Mouse (Mus musculus) midbrain, embryonic 11.5 days (tissue): Measurements from ENCODE around the gene Nubpl. TPM values are rescaled to one million over a fixed set of nuclear protein-coding genes. Genes with fewer than 3 reads are reported as not detected.

Experiments
- ATAC-seq: fragments of 200-750 bp; cut with Nextera tagmentation; 2 replicates; pipeline ENCODE4 v1.8.0; 2017; ENCODE audit warnings: moderate TSS enrichment, moderate library complexity; ENCODE audit not compliant: low FRiP score
- DNase-seq: peaks from one replicate; pipeline ENCODE4 v3.0.0; 2015; ENCODE audit warnings: low spot score; ENCODE audit errors: missing footprints
- H3K27ac ChIP-seq: fragments of 300-500 bp; sonication (generic); 2 replicates; pipeline ENCODE4 v1.5.1; 2014; ENCODE audit warnings: low read depth, low read length
- H3K27me3 ChIP-seq: fragments of 300-500 bp; sonication (generic); 2 replicates; pipeline ENCODE4 v1.6.1; 2014; ENCODE audit warnings: mild to moderate bottlenecking, low read length, moderate library complexity, mixed read lengths; ENCODE audit not compliant: control insufficient read depth, insufficient read depth
- H3K36me3 ChIP-seq: fragments of 300-500 bp; sonication (generic); 2 replicates; pipeline ENCODE4 v1.6.1; 2014; ENCODE audit warnings: mild to moderate bottlenecking, low read length, moderate library complexity, mixed read lengths; ENCODE audit not compliant: control insufficient read depth, insufficient read depth
- H3K4me1 ChIP-seq: fragments of 300-500 bp; sonication (generic); 2 replicates; pipeline ENCODE4 v1.6.1; 2014; ENCODE audit warnings: low read length; ENCODE audit not compliant: control insufficient read depth, insufficient read depth
- H3K4me2 ChIP-seq: fragments of 300-500 bp; sonication (generic); 2 replicates; pipeline ENCODE4 v1.6.1; 2014; ENCODE audit warnings: mild to moderate bottlenecking, moderate library complexity
- H3K4me3 ChIP-seq: fragments of 300-500 bp; sonication (generic); 2 replicates; pipeline ENCODE4 v1.5.1; 2014; ENCODE audit warnings: low read depth, low read length
- H3K9ac ChIP-seq: fragments of 300-500 bp; sonication (generic); 2 replicates; pipeline ENCODE4 v1.6.1; 2014; ENCODE audit warnings: low read length
- H3K9me3 ChIP-seq: fragments of 300-500 bp; sonication (generic); 2 replicates; pipeline ENCODE4 v1.6.1; 2016; ENCODE audit warnings: low read length; ENCODE audit not compliant: control insufficient read depth
- WGBS: fragments of 180-500 bp; shearing (Covaris S2); extraction: QIAGEN DNeasy Blood & Tissue Kit; methylation state at CpG from one replicate; pipeline ENCODE4 v1.1.7; 2014; 5-methylcytosine and 5-hydroxymethylcytosine counted together
- polyA plus RNA-seq: library from polyadenylated mRNA; unstranded; fragments of >200 nt; fragmentation: Nextera tagmentation; extraction: Ambion mirVana; gene quantifications from 2 replicates; pipeline ENCODE4 v1.2.1, GENCODE M21; 2014

Nubpl gene
- polyA plus RNA-seq, 1 experiment from 2014 or later: 12.6 TPM

DNA sequence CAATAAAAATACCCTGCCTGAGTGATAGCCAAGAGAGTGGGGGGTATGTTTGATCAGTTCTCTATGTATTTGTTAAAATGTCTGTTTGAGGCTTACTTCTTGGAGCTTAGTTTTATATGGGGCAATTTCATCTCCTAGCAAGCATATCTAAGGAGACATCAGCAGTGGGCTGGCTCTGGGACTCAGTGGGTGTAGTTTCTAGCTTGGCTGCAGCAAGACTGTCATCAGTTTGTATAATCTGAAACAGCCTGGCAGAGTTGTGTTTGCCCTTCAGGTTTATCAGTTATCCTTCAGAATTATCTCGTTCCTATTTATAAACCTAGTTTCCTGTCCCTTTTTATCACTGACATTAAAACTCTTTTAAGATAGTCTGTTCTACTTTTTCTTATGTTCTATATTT lies 175.3 kb downstream of the Nubpl start:
- 77% methylated on average over 1 of the region's 1 CpGs for WGBS
- H3K4me2 ChIP-seq: no peak overlapping the region
- no peaks in the 10 kb centered on the region for H3K4me1 ChIP-seq
- ATAC-seq (no peak), DNase-seq (peak; percentile 39)
- no peaks in the 10 kb centered on the region for H3K36me3 ChIP-seq
- H3K9ac ChIP-seq: no peak overlapping the region
- H3K4me3 ChIP-seq: no peak overlapping the region
- no peaks in the 10 kb centered on the region for H3K27me3 ChIP-seq
- H3K27ac ChIP-seq: no peak overlapping the region
- H3K9me3 ChIP-seq: no peaks in the 10 kb centered on the region

DNA sequence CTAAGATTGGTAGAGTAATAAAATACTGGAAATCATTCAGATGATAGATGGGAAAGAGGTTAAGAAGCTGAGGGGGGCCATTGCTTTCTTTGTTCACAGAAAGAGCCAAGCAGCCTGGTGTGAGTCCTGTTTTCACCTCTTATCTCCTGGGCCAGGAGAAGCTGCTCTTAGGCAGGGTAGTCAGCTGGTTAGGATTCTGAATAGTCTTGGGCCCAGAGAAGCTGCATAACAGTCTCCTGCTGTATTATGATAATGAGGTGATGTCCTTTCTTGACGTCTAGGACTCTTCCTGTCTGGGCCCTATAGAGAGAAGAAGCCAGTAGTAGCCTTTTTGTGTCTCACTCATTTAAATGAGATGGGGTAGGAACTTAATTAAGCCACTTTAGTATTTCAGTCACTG lies 178.8 kb downstream of the Nubpl start:
- no peaks in the 10 kb centered on the region for H3K9me3 ChIP-seq

DNA sequence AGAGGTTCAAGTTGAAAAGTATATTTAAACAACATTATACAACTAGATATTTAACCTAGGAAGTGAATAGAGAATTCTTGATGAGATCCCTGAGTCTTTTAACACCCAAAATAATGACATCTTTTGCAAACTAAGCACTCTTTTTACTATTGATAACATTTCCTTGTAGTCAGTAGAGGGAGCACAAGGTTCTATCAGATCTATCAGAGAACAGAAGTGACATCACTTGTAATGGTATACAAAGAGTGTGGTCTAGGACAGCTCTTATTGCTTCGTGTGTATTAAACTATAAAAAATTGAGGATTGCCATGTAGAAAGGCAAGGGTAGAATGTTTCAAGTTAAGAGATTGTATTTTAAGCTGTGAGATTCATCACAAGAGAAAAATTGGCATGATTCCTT lies 183.7 kb downstream of the Nubpl start:
- H3K36me3 ChIP-seq: no peaks in the 10 kb centered on the region
- H3K27ac ChIP-seq: no peak overlapping the region
- H3K4me3 ChIP-seq: no peak overlapping the region
- ATAC-seq (no peak), DNase-seq (peak; percentile 39)
- 86% methylated on average over 1 of the region's 1 CpGs for WGBS
- H3K4me1 ChIP-seq: no peaks in the 10 kb centered on the region
- no peaks in the 10 kb centered on the region for H3K9me3 ChIP-seq
- H3K27me3 ChIP-seq: no peaks in the 10 kb centered on the region
- H3K9ac ChIP-seq: no peak overlapping the region
- H3K4me2 ChIP-seq: no peak overlapping the region

More for the DNA sequence above, 178.8 kb downstream of the Nubpl start:
- DNase-seq: peak; percentile 37
- no peak overlapping the region for H3K4me3 ChIP-seq
- no peaks in the 10 kb centered on the region for H3K4me1 ChIP-seq
- H3K36me3 ChIP-seq: no peaks in the 10 kb centered on the region
- H3K4me2 ChIP-seq: no peak overlapping the region
- no peak overlapping the region for H3K27ac ChIP-seq
- WGBS: 23% methylated on average over 1 of the region's 1 CpGs
- ATAC-seq: no peak
- no peaks in the 10 kb centered on the region for H3K27me3 ChIP-seq
- no peak overlapping the region for H3K9ac ChIP-seq

DNA sequence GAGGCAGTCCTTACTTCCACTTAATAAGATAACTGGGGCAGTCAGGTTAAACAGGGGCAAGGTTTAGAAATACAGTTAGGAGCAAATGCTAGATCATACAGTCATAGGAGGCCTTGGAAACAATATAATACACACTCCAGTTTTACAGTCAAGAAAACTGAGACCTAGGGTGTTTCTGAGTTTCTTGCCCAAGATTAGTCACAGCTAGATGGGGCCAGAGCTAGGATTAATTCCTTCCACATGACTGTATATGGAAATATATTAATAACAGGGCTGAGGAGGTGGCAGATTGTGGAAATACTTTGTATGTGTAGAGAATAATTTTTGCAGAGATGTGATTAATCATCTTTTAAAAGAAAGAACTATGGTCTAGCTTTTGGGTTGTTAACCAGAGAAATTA lies 186.9 kb downstream of the Nubpl start:
- Histone ChIP-seq H3K36me3 (no peaks in the 10 kb centered on the region), H3K4me2 (no peak overlapping the region)

DNA sequence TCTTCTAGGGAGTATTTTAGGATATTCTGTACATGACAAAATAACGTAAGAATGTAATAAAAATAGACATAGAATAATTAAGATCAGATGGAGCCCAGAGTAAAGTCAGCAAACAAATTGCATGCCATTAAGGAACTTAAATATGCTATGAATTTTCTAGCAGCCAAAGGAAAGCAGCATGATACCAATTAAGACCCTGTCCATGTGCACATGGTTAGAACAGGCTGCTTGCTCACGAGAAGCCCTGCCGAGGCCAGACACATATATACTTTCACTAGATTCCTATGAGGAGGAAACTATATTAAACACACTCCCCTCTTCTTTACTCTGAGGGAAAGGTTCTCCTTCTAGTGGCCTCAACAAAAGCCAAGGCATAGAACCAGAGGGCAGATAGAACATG lies 189.3 kb downstream of the Nubpl start:
- Histone ChIP-seq H3K36me3 (no peaks in the 10 kb centered on the region), H3K9me3 (no peaks in the 10 kb centered on the region), H3K27me3 (no peaks in the 10 kb centered on the region), H3K4me1 (peaks cover 17% of the 10 kb centered on the region), H3K9ac (no peak overlapping the region), H3K4me2 (no peak overlapping the region), H3K4me3 (no peak overlapping the region), H3K27ac (no peak overlapping the region)
- ATAC-seq (no peak), DNase-seq (no peak)
- WGBS: 88% methylated on average over 3 of the region's 3 CpGs

More for the DNA sequence above, 186.9 kb downstream of the Nubpl start:
- no peak overlapping the region for H3K4me3 ChIP-seq
- ATAC-seq: no peak
- no peak overlapping the region for H3K27ac ChIP-seq
- DNase-seq: peak; percentile 41
- no peaks in the 10 kb centered on the region for H3K27me3 ChIP-seq
- H3K9ac ChIP-seq: no peak overlapping the region
- no peaks in the 10 kb centered on the region for H3K9me3 ChIP-seq
- H3K4me1 ChIP-seq: peaks cover 11% of the 10 kb centered on the region

DNA sequence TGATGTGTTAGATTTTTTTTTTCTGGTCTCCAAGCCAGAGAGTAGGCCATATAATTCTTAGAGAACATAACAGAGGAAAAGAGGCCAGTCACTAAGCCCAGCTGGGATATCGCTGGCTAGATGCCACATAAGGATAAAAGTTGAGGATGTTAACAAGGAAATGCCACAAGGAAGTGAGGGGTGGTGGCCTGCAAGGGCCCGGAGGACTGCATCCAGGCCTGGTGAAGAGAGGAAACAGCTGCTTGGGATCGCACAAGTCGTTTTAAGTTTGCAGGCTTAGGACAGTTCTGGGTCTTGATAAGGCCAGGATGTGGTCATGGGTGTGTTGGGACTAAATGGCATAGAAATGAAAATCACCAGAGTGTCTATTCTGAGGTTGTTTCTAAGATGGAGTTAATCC lies 191.0 kb downstream of the Nubpl start:
- H3K4me3 ChIP-seq: no peak overlapping the region
- H3K27me3 ChIP-seq: no peaks in the 10 kb centered on the region
- H3K4me2 ChIP-seq: no peak overlapping the region
- 76% methylated on average over 4 of the region's 4 CpGs for WGBS
- no peaks in the 10 kb centered on the region for H3K36me3 ChIP-seq
- ATAC-seq (0 out of 2 replicates have a peak, but pooled peaks have one; percentile 4), DNase-seq (no peak)
- peak overlapping the region; percentile 32; the same call in 1 of the 2 replicates for H3K27ac ChIP-seq
- no peaks in the 10 kb centered on the region for H3K9me3 ChIP-seq
- peaks cover 17% of the 10 kb centered on the region for H3K4me1 ChIP-seq
- H3K9ac ChIP-seq: peak overlapping the region; percentile 4; the same call in 1 of the 2 replicates

DNA sequence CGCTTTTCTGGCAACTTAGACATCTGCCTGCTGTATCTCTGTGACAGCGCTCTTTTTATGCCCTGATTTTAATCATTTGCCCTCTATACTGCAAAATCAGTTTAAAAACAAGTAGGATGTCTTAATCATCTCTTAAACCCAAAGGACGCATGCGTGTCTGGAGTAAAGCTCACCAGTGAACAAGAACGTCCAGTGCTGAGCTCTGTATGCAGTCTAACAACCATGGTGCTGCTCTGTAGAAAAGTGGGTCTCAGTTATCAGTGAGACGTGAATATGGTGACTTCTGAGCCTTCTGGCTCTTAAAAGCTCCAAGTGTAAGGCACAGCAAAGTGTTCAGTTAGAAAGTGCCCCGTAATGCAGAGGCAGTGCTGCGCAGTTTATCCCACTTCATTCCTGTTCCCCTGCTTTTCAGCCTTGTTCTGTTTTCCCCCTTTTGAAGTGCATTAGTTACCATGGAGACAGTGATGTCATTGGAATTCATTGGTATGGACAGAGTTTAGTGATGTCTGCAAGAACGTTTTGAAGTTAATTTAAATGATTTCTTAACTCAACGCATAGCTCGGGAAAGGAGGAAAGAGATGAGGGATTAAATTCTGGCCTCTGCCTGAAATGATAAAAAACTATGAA lies 191.5 kb downstream of the Nubpl start:
- 33% methylated on average over 11 of the region's 11 CpGs for WGBS
- Histone ChIP-seq H3K9ac (peak overlapping the region; percentile 4; the same call in 1 of the 2 replicates), H3K9me3 (no peaks in the 10 kb centered on the region), H3K27ac (peak overlapping the region; percentile 32; the same call in 1 of the 2 replicates), H3K4me3 (no peak overlapping the region), H3K4me2 (peak overlapping the region; percentile 34; the same call in 1 of the 2 replicates), H3K36me3 (no peaks in the 10 kb centered on the region), H3K27me3 (no peaks in the 10 kb centered on the region), H3K4me1 (peaks cover 17% of the 10 kb centered on the region)
- ATAC-seq (peak; percentile 92), DNase-seq (peak; percentile 89)

DNA sequence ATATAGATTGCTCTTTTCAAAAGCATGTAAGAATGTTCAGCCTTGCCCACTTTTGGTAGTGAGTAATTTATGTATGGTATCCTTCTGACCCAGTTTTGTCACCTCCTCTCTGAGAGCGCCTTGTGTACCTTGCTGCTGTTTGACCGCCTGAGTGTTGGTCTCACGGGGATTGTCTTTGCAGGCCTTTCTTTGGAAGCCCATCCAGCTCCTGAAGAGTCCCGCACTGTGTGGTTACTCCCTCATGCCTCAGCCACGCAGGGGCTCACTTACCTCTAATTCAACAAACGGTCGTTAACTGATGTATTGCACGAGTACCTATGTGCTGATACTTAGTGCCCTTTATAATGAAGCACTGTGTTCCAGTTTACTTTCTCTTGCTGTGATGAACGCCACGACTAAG lies 192.1 kb downstream of the Nubpl start:
- H3K4me3 ChIP-seq: no peak overlapping the region
- no peak overlapping the region for H3K9ac ChIP-seq
- H3K36me3 ChIP-seq: no peaks in the 10 kb centered on the region
- no peaks in the 10 kb centered on the region for H3K9me3 ChIP-seq
- no peak overlapping the region for H3K4me2 ChIP-seq
- peak; percentile 68; the same call in 1 of the 2 replicates for ATAC-seq
- no peak for DNase-seq
- H3K27me3 ChIP-seq: no peaks in the 10 kb centered on the region
- H3K27ac ChIP-seq: peak overlapping the region; percentile 8; the same call in 1 of the 2 replicates
- peaks cover 17% of the 10 kb centered on the region for H3K4me1 ChIP-seq
- 60% methylated on average over 10 of the region's 10 CpGs for WGBS

DNA sequence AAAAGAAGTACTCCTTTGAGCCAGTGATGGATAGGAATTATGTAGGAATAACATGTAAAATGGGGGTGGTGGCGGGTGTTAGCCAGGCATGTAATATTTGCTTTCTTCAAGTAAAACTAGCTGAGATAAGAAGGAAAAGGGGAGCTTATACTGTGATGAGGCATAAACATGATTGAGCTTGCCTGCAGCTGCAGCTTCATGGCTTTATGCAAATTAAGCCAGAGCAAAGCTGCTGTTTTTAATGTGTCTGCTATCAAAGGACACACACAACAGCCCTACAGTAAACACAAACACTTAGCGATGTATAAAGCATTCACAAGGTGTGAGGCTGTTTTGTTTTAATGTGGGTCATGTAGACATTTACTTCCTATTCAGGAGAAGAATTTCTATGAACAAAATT lies 196.4 kb downstream of the Nubpl start:
- H3K9me3 ChIP-seq: no peaks in the 10 kb centered on the region
- ATAC-seq: no peak
- H3K4me1 ChIP-seq: peaks cover 10% of the 10 kb centered on the region
- H3K27ac ChIP-seq: no peak overlapping the region
- no peak overlapping the region for H3K9ac ChIP-seq
- no peak for DNase-seq
- H3K4me2 ChIP-seq: no peak overlapping the region
- H3K27me3 ChIP-seq: no peaks in the 10 kb centered on the region
- 92% methylated on average over 2 of the region's 2 CpGs for WGBS
- no peak overlapping the region for H3K4me3 ChIP-seq
- H3K36me3 ChIP-seq: no peaks in the 10 kb centered on the region
